Mouse (Mus musculus) Patski (cell line): ENCODE measurements around the gene Lama2. TPM values are rescaled to one million over a fixed set of nuclear protein-coding genes. Genes with fewer than 3 reads are reported as not detected.

ENCODE experiments used
- ATAC-seq: fragments of 100-300 bp; one replicate; pipeline ENCODE4 v1.8.0; 2021
- CTCF ChIA-PET: fragments of 350-600 bp; sonication (Branson Sonifier 250); formaldehyde crosslinking; loops from one replicate; lab custom pipeline; 2022; ENCODE audit warnings: inconsistent platforms; lab: Charles Lee
- POLR2A ChIA-PET: fragments of 350-600 bp; sonication (Branson Sonifier 250); formaldehyde crosslinking; loops from one replicate; lab custom pipeline; 2022; ENCODE audit warnings: antibody characterized with exemption, inconsistent platforms; lab: Charles Lee
- DNase-seq: peaks from one replicate; pipeline ENCODE4 v3.0.0-alpha.2; 2011; ENCODE audit warnings: low read depth, low spot score
- H3K27me3 ChIP-seq: fragments of 371-371 bp; one replicate; pipeline ENCODE4 v1.5.1; 2021
- CTCF ChIP-seq: fragments of 100-300 bp; IDR thresholded peaks from one replicate; pipeline ENCODE4 v1.5.1; 2021
- in situ Hi-C: fragments of 300-500 bp; cut with MboI; formaldehyde crosslinking; loops from 3 replicates; pipeline ENCODE4 v1.11.1; 2018; ENCODE audit warnings: low pct_unique_long_range_greater_than_20kb, mixed read lengths
- polyA plus RNA-seq: library from polyadenylated mRNA; unstranded; gene quantifications from one replicate; pipeline ENCODE4 v1.2.3, GENCODE M21; 2021

The Lama2 gene
- polyA plus RNA-seq, 1 experiment from 2014 or later = 0.01 TPM

DNA sequence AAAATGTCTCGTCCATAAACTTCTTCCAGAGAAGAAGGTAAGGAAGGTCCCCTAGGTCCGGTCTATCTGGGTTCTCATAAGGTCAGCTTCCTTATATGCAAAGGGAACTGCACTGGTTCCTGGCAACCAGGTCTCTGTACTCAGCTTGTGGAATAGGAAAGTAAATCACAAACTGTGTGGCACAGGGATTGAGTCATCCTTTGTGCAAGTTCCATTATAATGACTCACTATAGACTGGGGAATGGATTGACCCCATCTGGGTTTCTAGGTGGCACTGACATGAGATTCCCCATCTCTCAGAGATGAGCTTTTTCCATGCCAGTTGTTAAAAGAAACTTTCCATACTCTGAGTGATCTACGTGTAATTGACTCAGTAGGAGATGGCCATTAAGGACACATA lies 501.7 kb downstream of the Lama2 start:
- in situ Hi-C loops = no loop called here
- no peak for TF ChIP-seq CTCF
- ATAC-seq (peak; percentile 92), DNase-seq (no peak)
- peaks cover 7% of the 10 kb centered on the region for H3K27me3 ChIP-seq
- CTCF ChIA-PET = interaction anchor here (1.3 to 1.4 kb wide), 2 partner anchors 15 to 34 kb away, joined by 3 read pairs; no protein-coding TSS in a partner anchor
- POLR2A ChIA-PET = no interaction called here

DNA sequence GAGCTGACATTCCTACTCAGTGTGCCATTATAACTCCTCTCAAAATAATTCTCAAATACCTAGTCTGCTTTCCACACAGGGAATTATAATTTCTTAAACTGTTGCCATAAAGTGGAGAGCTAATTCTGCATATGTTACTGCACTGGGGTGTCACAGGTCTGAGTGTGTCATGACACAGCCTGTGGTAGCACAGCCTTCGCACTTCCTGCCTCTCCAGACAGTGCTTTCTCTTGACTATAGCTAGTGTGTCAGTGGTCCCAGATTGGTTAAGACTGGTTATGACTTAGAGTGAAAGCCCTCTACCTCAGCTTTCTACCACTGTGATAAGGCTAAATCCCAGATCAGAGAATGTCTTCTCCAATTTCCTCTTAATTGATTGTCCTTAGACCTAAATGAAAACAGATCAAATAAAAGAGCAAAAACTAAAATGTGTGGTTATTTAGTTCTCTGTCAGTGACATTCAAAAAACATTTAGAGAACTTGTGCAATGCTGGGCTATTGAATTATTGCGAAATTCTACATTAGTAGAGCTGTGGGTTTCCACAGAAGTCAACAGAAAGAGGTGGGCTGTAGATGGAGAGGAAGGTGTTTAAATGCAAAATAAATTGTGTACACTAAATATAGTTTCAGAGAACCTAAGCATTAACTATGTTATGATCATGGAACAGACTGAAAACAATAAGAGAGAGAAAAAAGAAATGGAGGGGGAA lies 502.5 kb downstream of the Lama2 start:
- TF ChIP-seq CTCF = no peak
- ChIA-PET POLR2A (no interaction called here), CTCF (interaction anchor here (1.3 to 1.4 kb wide), 2 partner anchors 14 to 34 kb away, joined by 3 read pairs; no protein-coding TSS in a partner anchor)
- H3K27me3 ChIP-seq = peaks cover under 1% of the 10 kb centered on the region
- ATAC-seq (no peak), DNase-seq (no peak)
- in situ Hi-C loops = no loop called here

DNA sequence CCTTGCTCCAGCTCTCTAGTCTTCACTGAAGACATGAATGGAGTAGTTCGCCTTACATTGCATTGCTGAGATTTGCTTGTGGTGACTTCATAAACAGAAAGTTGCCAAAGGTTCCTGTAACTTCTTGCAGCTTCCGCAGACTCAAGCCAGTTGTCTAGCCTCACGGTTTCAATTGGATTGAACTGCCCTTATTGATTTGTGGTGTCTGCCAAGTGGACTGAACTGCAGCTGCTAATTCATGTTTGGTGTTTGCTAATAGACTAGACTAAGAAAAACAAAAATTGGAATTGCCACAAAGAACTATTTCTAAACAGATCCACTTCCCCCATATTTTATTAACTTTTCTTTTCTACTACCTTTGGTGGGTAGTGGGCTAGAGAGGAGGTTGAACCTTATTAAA lies 505.4 kb downstream of the Lama2 start:
- in situ Hi-C loops = no loop called here
- POLR2A ChIA-PET = no interaction called here
- TF ChIP-seq CTCF = no peak
- no peak for DNase-seq
- ATAC-seq = no peak
- CTCF ChIA-PET = no interaction called here
- peaks cover 3% of the 10 kb centered on the region for H3K27me3 ChIP-seq

DNA sequence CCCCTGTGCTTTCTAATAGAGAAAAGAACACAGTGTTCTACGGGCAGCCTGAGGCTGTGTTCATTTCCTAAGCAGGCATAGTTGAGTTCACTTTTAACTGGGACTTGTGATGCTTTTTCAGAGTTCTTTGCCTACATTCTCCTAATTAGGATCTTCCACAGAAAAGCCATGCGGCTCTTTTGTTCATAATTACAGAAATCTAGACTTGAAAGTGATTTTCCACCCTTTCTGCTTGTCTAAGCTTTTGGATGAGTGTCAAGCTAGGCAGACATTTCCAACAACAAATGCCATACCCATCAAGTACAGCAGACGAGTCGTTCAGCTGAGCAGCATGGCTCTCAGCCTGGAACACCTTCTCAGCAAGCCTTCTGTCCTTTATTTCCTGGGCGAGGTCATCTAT lies 515.7 kb downstream of the Lama2 start:
- CTCF ChIA-PET = no interaction called here
- in situ Hi-C loops = no loop called here
- no peaks in the 10 kb centered on the region for H3K27me3 ChIP-seq
- ATAC-seq (no peak), DNase-seq (no peak)
- no peak for TF ChIP-seq CTCF
- POLR2A ChIA-PET = no interaction called here

DNA sequence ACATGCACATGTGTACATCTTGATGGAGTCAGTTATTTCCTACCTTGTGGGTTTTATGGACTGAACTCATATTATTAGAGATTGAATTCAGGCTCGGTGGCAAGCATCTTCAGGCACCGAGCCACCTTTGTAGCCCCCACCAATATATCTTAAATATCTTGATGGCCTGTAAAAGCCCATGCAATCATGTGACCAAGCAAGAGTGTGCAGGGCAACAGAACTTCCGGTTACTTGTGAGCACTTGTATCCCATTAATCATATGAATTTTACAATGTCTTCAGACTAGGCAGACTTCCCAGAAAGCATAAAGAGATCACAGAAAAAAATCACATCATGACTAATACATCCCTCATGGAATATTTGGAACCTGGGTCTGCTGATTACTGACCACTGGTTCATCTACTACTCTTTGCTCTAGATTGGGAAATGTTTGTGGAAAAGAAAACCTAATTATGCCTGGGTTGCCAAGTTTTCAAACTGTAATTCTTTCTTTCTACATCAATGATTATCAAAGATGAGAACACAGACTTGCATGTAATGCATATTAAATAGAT lies 517.7 kb downstream of the Lama2 start:
- ATAC-seq (no peak), DNase-seq (no peak)
- ChIA-PET POLR2A (no interaction called here), CTCF (interaction anchor here (1.2 kb wide), 1 partner anchor 15 kb away, joined by 3 read pairs; no protein-coding TSS in a partner anchor)
- TF ChIP-seq CTCF = no peak
- in situ Hi-C loops = no loop called here
- H3K27me3 ChIP-seq = no peaks in the 10 kb centered on the region

DNA sequence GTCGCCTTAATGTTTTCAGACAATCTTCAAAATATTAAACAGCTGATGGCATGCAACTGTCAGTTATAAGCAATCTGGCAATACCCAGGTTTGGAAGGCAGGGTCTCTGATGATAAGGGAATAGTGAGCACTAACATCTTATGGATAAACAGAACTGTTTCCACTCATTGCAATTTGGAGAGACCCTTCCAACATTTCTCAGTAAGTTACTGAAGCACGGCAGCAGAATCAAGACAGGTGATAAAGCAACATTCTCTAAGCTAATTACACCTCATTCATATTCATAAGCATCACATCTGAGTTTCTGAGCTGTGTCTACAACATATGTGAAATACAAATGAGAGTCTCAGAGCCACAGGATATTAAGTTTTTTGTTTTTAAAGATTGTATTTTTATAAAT lies 542.4 kb downstream of the Lama2 start:
- ChIA-PET CTCF (interaction anchor here (1.1 kb wide), 1 partner anchor 10 kb away, joined by 3 read pairs; no protein-coding TSS in a partner anchor), POLR2A (no interaction called here)
- H3K27me3 ChIP-seq = no peaks in the 10 kb centered on the region
- ATAC-seq (no peak), DNase-seq (no peak)
- TF ChIP-seq CTCF = no peak
- in situ Hi-C loops = no loop called here

DNA sequence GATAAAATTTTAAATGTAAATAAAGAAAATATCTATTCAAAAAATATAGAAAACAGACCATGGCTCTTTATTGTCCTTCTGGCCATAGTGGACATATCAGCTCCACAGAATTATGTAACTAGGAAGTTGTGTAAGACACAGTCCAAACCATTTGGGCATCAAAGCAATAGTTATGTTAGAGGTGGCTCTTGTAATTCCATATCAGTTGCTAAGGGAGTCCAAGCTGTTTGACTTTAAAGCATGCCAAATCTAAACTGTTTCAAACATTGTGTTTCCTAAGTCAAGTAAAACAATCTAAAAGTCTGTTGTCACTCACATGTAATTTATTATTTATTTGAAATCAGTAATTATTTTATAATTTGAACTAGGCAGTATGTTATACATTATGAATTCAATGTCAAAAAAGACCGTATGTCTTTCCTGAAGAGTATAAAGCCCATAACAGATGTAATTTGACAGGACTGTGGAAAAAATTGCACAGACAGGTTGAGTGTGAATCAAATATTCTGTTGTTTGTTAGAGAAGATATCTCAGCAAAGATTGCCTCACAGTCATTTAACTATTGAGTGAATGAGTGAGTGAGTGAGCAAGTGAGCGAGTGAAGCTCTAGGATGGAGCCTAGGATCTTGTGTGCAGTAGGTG lies 550.6 kb downstream of the Lama2 start:
- in situ Hi-C loops = no loop called here
- ChIA-PET POLR2A (no interaction called here), CTCF (no interaction called here)
- H3K27me3 ChIP-seq = no peaks in the 10 kb centered on the region
- DNase-seq (no peak), ATAC-seq (no peak)
- no peak for TF ChIP-seq CTCF

DNA sequence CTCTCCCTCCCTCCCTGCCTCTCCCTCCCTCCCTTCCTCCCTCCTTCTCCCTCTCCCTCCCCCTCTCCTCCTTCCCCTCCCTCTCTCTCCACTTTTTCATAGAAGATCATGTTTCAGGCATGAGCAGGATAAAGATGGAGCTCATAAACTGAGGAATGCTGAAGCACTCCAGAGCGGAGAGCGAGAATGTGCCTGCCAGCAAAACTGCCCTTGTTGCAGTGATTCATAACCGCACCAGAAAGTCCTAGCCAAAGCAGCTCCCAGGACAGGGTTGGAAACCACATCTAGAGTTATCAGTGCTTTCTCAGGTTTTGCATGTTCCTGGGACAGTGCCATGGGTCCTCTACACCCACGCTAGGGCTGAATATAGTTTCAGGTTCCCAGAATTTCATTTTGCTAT lies 555.9 kb downstream of the Lama2 start:
- in situ Hi-C loops = no loop called here
- no peaks in the 10 kb centered on the region for H3K27me3 ChIP-seq
- POLR2A ChIA-PET = interaction anchor here (0.6 kb wide), 1 partner anchor 22 kb away, joined by 3 read pairs; no protein-coding TSS in a partner anchor
- no peak for TF ChIP-seq CTCF
- ATAC-seq (peak; percentile 99), DNase-seq (peak; percentile 62)
- CTCF ChIA-PET = interaction anchor here (1.1 kb wide), 1 partner anchor 10 kb away, joined by 3 read pairs; no protein-coding TSS in a partner anchor

DNA sequence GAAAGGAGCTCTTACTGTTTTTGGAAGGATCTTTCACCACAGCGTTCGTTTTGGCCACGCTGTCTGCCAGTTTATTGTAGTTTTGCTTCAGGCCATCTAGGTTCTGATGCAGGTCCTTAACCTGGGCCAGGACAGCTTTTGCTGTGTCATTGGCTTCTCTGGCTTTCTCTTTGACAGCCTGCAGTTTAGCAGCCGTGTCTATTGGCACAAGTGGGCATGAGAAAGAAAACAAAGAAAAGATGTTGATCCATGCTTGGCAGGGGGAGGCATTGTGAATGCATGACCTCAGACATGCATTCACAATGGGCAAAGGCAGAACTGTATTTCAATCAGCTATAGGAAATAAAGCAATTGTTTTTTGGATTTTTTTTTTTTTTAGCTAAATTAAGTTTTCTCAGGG lies 565.1 kb downstream of the Lama2 start:
- no peak for TF ChIP-seq CTCF
- peaks cover 37% of the 10 kb centered on the region for H3K27me3 ChIP-seq
- ATAC-seq (no peak), DNase-seq (no peak)
- ChIA-PET POLR2A (no interaction called here), CTCF (no interaction called here)
- in situ Hi-C loops = no loop called here

DNA sequence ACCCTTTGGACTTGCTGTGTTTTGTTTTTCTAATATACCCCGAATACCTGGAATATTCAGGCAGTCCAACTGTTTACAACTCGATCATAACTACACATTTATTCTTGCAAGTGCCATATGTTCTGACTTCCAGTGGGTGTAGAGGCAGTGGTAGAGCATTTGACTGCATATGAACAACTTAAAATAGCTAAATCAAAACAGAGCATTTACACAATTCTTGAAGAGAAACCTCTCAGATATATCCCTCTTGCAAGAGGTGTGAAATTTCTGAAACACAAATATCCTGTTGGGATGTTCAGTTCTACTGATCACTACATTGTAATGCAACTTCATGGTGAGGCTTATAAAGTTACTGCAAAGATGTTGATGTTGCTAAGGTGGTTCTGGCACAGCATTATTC lies 572.4 kb downstream of the Lama2 start:
- H3K27me3 ChIP-seq = peaks cover 48% of the 10 kb centered on the region
- ChIA-PET CTCF (no interaction called here), POLR2A (no interaction called here)
- in situ Hi-C loops = no loop called here
- DNase-seq (no peak), ATAC-seq (no peak)
- no peak for TF ChIP-seq CTCF

DNA sequence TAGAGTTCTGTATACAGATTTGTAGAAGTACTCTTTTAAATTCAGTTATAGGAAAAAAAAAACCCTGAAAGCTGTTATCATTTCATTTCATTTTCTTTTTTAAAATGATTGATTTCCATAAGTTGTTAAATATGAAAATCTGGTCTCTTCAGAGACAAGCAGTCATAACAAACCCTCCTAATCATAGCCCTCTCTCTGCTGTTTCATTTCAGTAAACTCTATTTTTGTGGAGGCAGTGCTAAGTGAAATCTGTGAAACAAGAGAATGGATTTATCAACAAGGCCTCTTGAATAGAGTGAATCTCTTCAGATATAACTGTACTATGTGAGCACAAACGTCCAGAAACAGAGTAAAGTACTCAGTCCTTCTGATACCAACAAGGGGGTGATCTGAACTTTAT lies 577.7 kb downstream of the Lama2 start:
- H3K27me3 ChIP-seq = peaks cover 23% of the 10 kb centered on the region
- TF ChIP-seq CTCF = no peak
- POLR2A ChIA-PET = interaction anchor here (0.5 to 0.6 kb wide), 2 partner anchors 22 to 39 kb away, joined by 3 read pairs; no protein-coding TSS in a partner anchor
- DNase-seq = no peak
- no peak for ATAC-seq
- CTCF ChIA-PET = no interaction called here
- in situ Hi-C loops = no loop called here
